Mouse (Mus musculus) lung, embryonic 14.5 days (tissue): Measurements from ENCODE around the gene Sh3glb1. TPM values are rescaled to one million over a fixed set of nuclear protein-coding genes. Genes with fewer than 3 reads are reported as not detected.
A peak's percentile ranks its signal among the peaks of the same experiment; 100 is the strongest.
"Not testable (repeated sequence)": the region's sequence is repeated elsewhere in the genome, so short reads cannot be mapped to it uniquely, and the experiment has no call there.

Source experiments
- ATAC-seq: fragments of 200-750 bp; cut with Nextera tagmentation; 2 replicates; pipeline ENCODE4 v1.8.0; 2017; ENCODE audit warnings: mild to moderate bottlenecking, moderate TSS enrichment, moderate library complexity; ENCODE audit not compliant: insufficient read depth
- DNase-seq: peaks from one replicate; pipeline ENCODE4 v3.0.0-alpha.2; 2015
- H3K27ac ChIP-seq: fragments of 300-500 bp; sonication (generic); 2 replicates; pipeline ENCODE4 v1.5.1; 2014; ENCODE audit warnings: low read depth, mild to moderate bottlenecking, moderate library complexity
- H3K27me3 ChIP-seq: fragments of 300-500 bp; sonication (generic); 2 replicates; pipeline ENCODE4 v1.6.1; 2014; ENCODE audit warnings: low read length, control low read depth; ENCODE audit not compliant: insufficient read depth
- H3K36me3 ChIP-seq: fragments of 300-500 bp; sonication (generic); 2 replicates; pipeline ENCODE4 v1.6.1; 2014; ENCODE audit warnings: control low read depth; ENCODE audit not compliant: insufficient read depth
- H3K4me1 ChIP-seq: fragments of 300-500 bp; sonication (generic); 2 replicates; pipeline ENCODE4 v1.6.1; 2014; ENCODE audit warnings: antibody characterized with exemption, control low read depth; ENCODE audit not compliant: insufficient read depth
- H3K4me2 ChIP-seq: fragments of 300-500 bp; sonication (generic); 2 replicates; pipeline ENCODE4 v1.6.1; 2014; ENCODE audit warnings: mild to moderate bottlenecking
- H3K4me3 ChIP-seq: fragments of 300-500 bp; sonication (generic); 2 replicates; pipeline ENCODE4 v1.5.1; 2014; ENCODE audit warnings: low read depth, low read length
- H3K9ac ChIP-seq: fragments of 300-500 bp; sonication (generic); 2 replicates; pipeline ENCODE4 v1.6.1; 2014
- H3K9me3 ChIP-seq: fragments of 300-500 bp; sonication (generic); 2 replicates; pipeline ENCODE4 v1.6.1; 2016; ENCODE audit warnings: low read depth, low read length, control low read depth
- CTCF ChIP-seq: IDR thresholded peaks from 2 replicates; pipeline ENCODE4 v1.5.1; 2016; ENCODE audit warnings: antibody characterized with exemption, low read depth
- WGBS: fragments of 180-500 bp; shearing (Covaris S2); extraction: QIAGEN DNeasy Blood & Tissue Kit; methylation state at CpG from one replicate; pipeline ENCODE4 v1.1.7; 2014; 5-methylcytosine and 5-hydroxymethylcytosine counted together
- polyA plus RNA-seq: library from polyadenylated mRNA; unstranded; fragments of >200 nt; fragmentation: Nextera tagmentation; extraction: Ambion mirVana; gene quantifications from 2 replicates; pipeline ENCODE4 v1.2.1, GENCODE M21; 2014

Gene Sh3glb1
- 104 TPM in 2 replicates for polyA plus RNA-seq

DNA sequence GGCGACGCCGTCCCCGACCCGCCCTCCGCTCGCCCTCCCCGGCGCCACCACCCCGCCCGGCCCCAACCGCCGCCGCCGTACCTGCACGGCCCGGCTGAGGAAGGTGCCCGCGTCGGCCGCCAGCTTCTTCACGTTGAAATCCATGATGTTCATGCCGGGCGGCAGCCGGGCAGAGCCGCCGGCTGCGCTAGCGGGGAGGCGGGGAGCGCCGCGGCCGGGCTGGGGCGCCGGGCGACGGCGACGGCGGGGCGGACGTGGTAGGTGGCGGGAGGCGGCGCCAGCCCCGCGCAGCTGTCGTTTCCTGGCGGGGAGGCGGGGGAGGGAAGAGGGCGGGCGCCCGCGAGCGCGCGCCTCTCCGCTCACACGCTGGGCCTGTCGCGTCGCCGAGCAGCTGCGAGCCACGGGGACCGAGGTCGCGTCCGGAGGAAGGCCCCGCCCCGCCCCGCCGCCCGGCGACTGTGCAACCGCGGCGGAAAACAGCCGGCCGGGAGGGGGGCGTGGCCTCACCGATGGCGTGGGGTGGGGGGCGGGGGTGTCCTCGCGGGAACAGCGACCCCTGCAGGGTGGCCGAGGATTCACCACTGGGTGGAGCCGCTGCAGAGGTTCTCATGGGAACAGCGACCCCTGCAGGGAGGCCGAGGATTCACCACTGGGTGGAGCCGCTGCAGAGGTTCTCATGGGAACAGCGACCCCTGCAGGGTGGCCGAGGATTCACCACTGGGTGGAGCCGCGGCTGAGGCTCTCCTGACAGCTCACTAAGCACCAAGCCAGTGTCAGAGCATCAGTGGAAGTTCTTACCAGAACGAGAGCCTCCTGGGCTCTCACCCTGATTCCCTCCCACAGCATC is at the start of gene Sh3glb1:
Sh3glb1 (minus strand) TSS at position 435 of the 847 bp plus-strand sequence.
- H3K36me3 ChIP-seq = 0 out of 2 replicates have a peak, but pooled peaks cover 4% of the 10 kb centered on the region
- H3K9ac ChIP-seq = peak within 1 kb of the TSS; percentile 83
- WGBS = under 1% methylated on average over 59 of the region's 98 CpGs
- H3K4me3 ChIP-seq = peak within 1 kb of the TSS; percentile 85
- TF ChIP-seq CTCF = peak; percentile 99
- no peaks in the 10 kb centered on the region for H3K27me3 ChIP-seq
- DNase-seq (peak; percentile 96), ATAC-seq (peak; percentile 94)
- no peaks in the 10 kb centered on the region for H3K9me3 ChIP-seq
- peak within 1 kb of the TSS; percentile 99 for H3K27ac ChIP-seq
- H3K4me2 ChIP-seq = peak within 1 kb of the TSS; percentile 83
- H3K4me1 ChIP-seq = peaks cover 5% of the 10 kb centered on the region

DNA sequence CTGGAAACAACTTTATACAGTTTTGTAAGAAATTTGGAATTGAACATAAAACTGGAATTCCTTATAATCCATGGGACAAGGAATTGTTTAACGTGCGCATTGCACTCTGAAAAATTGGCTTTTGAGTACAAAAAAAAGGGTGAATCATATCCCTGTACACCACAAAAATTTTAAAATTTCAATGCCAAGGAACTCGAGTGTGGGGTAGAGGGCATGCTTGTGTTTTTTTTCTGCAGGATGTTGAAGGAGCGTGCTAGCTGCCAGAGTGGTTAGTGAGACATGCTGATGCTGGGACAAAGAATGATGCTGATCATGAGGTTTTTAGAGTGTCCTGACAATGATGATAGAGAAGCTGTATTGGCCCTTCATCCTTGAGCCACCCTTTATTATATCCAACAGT is 45.0 kb upstream of the Sh3glb1 start:
- Histone ChIP-seq H3K4me1 (no peaks in the 10 kb centered on the region; the same call in 1 of the 2 replicates), H3K36me3 (no peaks in the 10 kb centered on the region), H3K27ac (no peak overlapping the region), H3K4me3 (no peak overlapping the region), H3K4me2 (no peak overlapping the region), H3K9ac (no peak overlapping the region), H3K9me3 (no peaks in the 10 kb centered on the region), H3K27me3 (no peaks in the 10 kb centered on the region)
- no peak for TF ChIP-seq CTCF
- 80% methylated on average over 4 of the region's 4 CpGs for WGBS
- no peak for ATAC-seq
- no peak for DNase-seq

DNA sequence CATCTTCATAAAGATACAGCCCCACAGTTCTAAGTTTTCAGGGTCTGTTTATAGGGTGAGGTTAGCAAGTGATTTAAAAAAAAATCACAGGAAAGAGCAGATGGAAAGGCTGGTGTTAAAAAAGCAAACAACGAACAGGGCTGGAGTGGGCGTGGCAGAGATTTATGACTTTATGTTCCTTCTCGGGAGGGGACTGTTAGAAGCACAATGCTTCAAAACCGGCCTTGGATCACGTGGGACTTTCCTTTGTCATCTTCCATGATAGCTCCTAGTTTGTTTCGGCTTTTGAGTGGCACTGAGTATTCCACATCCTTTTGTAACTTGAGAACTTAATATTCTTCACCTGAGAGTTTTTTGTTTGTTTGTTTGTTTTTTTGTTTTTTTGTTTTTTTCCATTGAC is 41.3 kb upstream of the Sh3glb1 start:
- 23% methylated on average over 6 of the region's 6 CpGs for WGBS
- no peak overlapping the region for H3K4me3 ChIP-seq
- DNase-seq (peak; percentile 57), ATAC-seq (peak; percentile 48)
- 0 out of 2 replicates have a peak overlapping the region, but pooled peaks have one; percentile 30 for H3K4me2 ChIP-seq
- no peak for TF ChIP-seq CTCF
- no peaks in the 10 kb centered on the region for H3K9me3 ChIP-seq
- peak overlapping the region; percentile 42; the same call in 1 of the 2 replicates for H3K27ac ChIP-seq
- no peaks in the 10 kb centered on the region for H3K36me3 ChIP-seq
- H3K4me1 ChIP-seq = no peaks in the 10 kb centered on the region; the same call in 1 of the 2 replicates
- H3K9ac ChIP-seq = no peak overlapping the region
- H3K27me3 ChIP-seq = no peaks in the 10 kb centered on the region

DNA sequence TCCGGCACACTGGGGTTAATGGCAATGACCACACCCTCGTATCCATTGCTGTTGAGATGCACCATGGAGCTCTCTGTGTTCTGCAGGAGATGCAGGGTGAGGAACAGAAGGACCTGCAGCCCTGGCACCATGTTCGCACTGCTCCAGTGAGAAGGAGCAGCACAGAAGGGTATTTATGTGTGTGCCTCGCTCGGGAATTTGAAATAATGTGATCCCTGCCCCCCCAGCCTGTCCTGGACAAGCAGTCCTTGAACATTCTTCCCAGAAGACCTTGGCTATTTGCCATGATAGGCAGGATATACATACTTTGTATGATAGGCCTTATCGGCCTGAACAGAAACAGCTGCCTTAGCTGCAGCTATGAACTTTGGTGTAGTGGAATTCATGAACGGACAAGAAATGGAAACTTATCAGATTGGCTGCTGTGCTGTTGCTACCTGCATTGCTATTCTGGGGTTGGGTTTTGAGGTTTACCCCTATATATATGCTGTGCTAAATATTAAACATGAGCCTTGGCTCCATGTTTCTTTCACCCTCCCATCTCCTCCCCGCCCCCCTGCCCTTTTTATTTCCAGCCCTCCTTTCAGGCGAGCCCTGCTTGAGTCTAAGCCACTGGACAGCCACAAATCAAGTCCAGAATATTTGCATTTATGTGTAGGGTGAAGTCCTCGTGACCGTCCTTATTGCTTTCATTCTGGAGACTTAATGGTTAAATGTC is 40.6 kb upstream of the Sh3glb1 start, which contains the start of gene Clca3a1:
Clca3a1 (minus strand) TSS at position 386 of the 718 bp plus-strand sequence.
- H3K4me3 ChIP-seq = no peak within 1 kb of the TSS
- H3K9ac ChIP-seq = no peak within 1 kb of the TSS
- peak within 1 kb of the TSS; percentile 30; the same call in 1 of the 2 replicates for H3K4me2 ChIP-seq
- ATAC-seq (peak; percentile 91), DNase-seq (peak; percentile 84)
- H3K4me1 ChIP-seq = no peaks in the 10 kb centered on the region; the same call in 1 of the 2 replicates
- 24% methylated on average over 9 of the region's 11 CpGs for WGBS
- H3K36me3 ChIP-seq = no peaks in the 10 kb centered on the region
- TF ChIP-seq CTCF = no peak
- H3K27me3 ChIP-seq = no peaks in the 10 kb centered on the region
- peak within 1 kb of the TSS; percentile 42; the same call in 1 of the 2 replicates for H3K27ac ChIP-seq
- no peaks in the 10 kb centered on the region for H3K9me3 ChIP-seq

DNA sequence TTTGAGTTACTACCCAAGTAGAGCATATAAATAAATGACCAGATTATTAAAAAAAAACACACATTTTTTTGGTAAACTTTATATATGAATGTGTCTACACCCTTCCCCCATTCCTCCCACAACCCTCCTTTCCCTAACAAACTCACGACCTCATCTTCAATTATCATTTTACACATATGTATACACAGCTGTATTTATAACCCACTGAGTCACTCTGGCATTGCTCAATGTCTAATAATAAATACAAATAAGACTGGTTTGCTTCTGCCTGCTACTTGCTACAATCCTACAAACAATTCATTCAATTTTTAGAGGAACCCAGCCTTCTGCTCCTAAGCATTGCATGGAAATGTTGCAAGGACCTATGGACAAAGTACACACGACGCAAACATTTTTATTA is 39.6 kb upstream of the Sh3glb1 start:
- no peak for DNase-seq
- Histone ChIP-seq H3K9me3 (no peaks in the 10 kb centered on the region), H3K4me3 (no peak overlapping the region), H3K36me3 (no peaks in the 10 kb centered on the region), H3K27me3 (no peaks in the 10 kb centered on the region), H3K4me1 (no peaks in the 10 kb centered on the region; the same call in 1 of the 2 replicates), H3K4me2 (no peak overlapping the region), H3K27ac (no peak overlapping the region), H3K9ac (no peak overlapping the region)
- 57% methylated on average over 3 of the region's 3 CpGs for WGBS
- no peak for TF ChIP-seq CTCF
- no peak for ATAC-seq

DNA sequence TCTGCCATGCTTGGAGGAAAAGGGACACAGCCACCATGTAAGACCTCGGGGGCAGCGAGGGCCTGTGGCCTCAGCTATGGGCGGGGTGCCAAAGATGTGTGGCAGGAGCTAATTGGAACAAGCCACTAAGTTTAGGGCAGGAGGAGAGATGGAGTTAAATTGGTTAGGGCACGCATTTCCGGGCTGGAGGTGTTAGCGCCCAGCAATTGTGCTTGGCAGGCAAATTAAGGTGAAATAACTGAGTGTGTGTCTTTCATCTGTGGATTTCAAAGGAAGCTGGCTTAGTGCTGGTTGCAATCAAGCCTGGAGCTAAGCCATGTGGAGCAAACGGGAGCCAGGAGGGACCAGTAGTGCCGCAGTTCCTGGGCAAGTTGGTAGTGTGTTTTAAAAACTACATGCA is 36.0 kb upstream of the Sh3glb1 start:
- not testable (repeated sequence) for DNase-seq, H3K4me3 ChIP-seq, H3K27me3 ChIP-seq, ATAC-seq, H3K36me3 ChIP-seq, H3K4me1 ChIP-seq, H3K9me3 ChIP-seq, H3K27ac ChIP-seq, H3K4me2 ChIP-seq, H3K9ac ChIP-seq
- WGBS = 79% methylated on average over 8 of the region's 8 CpGs

DNA sequence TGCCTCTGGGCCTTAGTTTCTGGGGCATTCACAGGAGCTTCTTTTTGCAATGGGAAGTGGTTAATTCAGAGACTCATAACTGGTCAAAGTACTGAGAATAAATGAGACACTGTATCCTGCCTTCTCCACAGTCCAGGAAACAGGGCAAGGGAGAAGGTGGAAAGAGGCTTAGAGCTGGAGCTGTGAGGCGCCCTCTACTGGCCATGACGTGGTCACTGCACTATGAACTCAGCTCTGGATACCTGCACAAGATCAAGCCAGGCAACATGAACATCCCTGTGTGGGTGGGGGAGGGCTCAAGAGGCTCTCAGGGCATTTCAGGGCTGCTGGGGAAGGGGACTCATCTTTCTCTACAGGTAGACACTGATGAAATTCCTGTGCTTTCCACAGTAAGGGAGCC is 33.0 kb upstream of the Sh3glb1 start:
- Histone ChIP-seq H3K9ac (no peak overlapping the region), H3K4me3 (no peak overlapping the region), H3K4me2 (no peak overlapping the region), H3K27ac (no peak overlapping the region), H3K27me3 (no peaks in the 10 kb centered on the region), H3K4me1 (no peaks in the 10 kb centered on the region), H3K9me3 (no peaks in the 10 kb centered on the region), H3K36me3 (no peaks in the 10 kb centered on the region)
- peak; percentile 66 for TF ChIP-seq CTCF
- ATAC-seq (no peak), DNase-seq (peak; percentile 19)
- 2% methylated on average over 2 of the region's 2 CpGs for WGBS

DNA sequence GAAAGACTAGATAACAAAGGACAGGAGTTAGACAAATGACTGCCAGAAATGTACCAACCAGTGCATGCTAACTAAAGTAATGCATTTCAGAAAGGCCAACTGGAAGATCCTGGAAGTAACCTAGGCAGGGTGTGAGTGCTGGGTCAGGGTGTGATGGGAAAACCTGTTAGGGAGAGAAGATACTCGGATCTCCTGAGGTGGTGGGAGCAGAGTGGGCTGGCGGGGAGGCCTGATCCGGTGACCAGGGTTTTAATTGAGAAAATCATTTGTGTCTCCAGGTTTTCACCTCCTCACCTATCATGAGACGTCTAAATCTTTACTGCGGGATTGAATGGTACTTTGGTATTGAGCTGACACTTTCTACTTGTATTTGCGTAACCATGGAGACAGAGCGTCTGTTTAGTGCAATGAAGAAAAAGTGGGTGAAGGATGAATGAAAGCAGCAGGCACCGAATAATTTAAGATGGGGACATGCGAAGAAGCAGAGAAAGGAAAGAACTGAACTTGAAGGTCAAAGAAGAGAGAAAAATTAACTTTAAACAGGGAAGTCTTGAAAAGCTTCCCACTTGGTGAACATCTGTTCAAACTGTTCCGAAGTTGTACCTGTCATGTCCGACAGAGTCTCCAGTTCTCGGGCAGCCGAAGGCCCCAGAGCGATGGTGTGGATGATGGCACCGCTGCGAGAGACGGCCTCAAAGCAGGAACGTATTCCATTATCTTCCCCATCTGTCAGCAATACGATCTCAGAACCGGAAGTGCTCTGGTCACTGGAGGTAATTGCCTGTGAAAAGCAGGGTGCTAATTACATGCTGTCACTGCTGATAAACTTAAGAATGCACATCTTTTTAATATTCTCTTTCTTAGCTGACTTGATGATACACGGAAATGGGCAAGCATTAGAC is 29.2 kb upstream of the Sh3glb1 start:
- WGBS = 31% methylated on average over 18 of the region's 21 CpGs
- H3K4me2 ChIP-seq = peak overlapping the region; percentile 35
- H3K36me3 ChIP-seq, H3K9me3 ChIP-seq, H3K4me1 ChIP-seq, H3K27me3 ChIP-seq, H3K9ac ChIP-seq, H3K27ac ChIP-seq, H3K4me3 ChIP-seq: not testable (repeated sequence)
- DNase-seq (peak; percentile 41), ATAC-seq (peak; percentile 70)

DNA sequence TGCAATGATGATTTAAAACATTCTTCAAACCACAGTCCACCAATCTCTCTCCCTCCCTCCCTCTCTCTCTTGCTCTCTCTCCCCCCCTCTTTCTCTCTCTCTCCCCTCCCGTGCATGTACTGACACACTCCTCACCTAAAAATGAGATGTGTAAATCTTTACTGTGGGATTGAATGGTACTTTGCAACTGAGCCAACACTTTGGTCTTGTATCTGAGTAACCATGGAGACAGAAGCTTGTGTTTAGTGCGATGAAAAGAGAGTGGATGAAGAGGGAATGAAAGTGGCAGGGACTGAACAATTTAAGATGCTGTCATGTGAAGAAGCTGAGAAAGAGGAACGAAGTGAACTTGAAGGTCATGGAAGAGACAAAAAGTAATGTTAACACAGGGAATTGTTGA is 27.6 kb upstream of the Sh3glb1 start:
- H3K27ac ChIP-seq, H3K9me3 ChIP-seq, ATAC-seq, H3K9ac ChIP-seq, H3K36me3 ChIP-seq, H3K4me3 ChIP-seq, H3K27me3 ChIP-seq, H3K4me2 ChIP-seq, H3K4me1 ChIP-seq: not testable (repeated sequence)
- WGBS = 12% methylated on average over 3 of the region's 3 CpGs
- peak; percentile 17 for DNase-seq
